Mouse (Mus musculus): Measurements from ENCODE around the gene Gm44503. TPM values are rescaled to one million over a fixed set of nuclear protein-coding genes. Genes with fewer than 3 reads are reported as not detected.

The Gm44503 gene
- polyA plus RNA-seq, 1 experiment from 2014 or later: not detected

DNA sequence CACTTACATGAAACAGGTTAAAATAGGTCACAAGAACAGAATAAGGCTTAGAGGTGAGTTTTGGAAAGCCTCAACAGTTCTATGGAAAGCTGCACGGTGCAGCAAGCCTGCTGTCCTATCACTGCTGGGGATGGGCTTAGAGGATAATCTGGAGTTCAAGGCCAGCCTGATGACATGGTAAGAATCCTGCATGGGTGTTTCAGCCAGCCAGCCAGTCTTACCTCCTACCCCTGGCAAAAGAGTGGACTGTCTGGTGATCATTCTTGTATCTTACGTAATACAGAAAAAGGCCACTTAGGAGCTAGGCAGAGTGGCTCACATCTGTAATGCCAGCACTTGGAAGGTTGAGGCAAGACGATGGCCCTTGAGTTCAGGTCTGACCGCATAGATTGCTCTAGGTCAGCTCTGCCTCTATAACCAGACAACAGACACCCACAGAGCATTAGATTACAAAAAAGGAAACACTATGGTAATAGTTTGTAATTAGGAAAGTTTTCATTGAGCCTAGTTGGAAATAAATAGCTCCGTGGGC lies 62.0 kb downstream of the Gm44503 start:
- ATAC-seq (replicated peaks; ENCODE audit: insufficient number of reproducible peaks, low FRiP score, low TSS enrichment): no peak
- H3K27ac ChIP-seq (ENCODE audit: low read depth, low read length): no peak overlapping the region
- no peak overlapping the region for H3K4me2 ChIP-seq
- H3K4me1 ChIP-seq (ENCODE audit: control insufficient read depth, insufficient read depth, low read length): no peaks in the 10 kb centered on the region
- 90% methylated on average over 5 of the region's 5 CpGs for WGBS (ENCODE audit: insufficient replicate concordance)
- H3K27me3 ChIP-seq (ENCODE audit: control insufficient read depth, insufficient read depth, low read length): no peaks in the 10 kb centered on the region
- no peak overlapping the region for H3K4me3 ChIP-seq (ENCODE audit: low read depth, low read length)
- peaks cover 10% of the 10 kb centered on the region; the same call in 1 of the 2 replicates for H3K36me3 ChIP-seq (ENCODE audit: control insufficient read depth, insufficient read depth, low read length)
- no peak overlapping the region for H3K9ac ChIP-seq (ENCODE audit: low read depth, low read length)
- H3K9me3 ChIP-seq (replicated peaks; ENCODE audit: control insufficient read depth, low read length): no peaks in the 10 kb centered on the region

DNA sequence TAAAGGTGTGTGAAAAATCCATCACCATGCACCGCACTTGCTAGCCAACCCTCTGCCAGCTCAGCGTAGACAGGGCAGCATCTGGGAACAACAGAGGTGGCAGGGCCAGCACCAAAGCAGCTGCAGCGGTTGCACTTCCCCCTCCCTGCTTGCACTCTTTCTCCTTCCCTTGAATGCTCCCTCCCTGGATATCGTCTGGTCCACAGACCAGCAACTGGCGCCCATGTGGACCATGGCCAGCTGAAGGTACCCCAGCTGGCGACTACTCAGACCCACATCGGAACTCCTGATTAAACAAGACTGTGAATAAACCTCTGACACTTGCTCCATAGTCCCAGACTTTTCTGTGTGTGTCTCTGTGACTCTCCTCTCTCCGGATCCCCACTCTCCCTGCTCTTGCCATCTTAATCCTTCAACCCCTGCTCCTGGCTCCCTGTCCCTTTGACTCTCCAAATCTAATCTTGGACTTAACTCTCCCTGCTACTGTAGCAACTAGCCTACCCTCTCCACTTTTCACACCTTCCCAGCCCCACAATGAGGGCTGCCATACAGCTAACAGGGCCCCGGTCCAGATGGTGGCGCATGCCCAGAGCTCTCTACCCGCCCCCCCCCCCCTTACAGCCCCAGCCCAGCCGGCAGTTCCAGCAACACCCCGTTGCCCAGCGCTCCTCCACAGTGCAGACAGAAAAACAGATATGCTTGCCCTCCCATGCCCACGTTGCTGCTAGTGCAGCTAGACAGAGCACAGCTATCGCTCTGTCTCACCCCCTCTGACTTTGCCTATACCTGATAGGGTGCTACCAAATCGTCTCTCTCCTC lies 67.4 kb downstream of the Gm44503 start:
- Histone ChIP-seq H3K4me1 (ENCODE audit: control insufficient read depth, insufficient read depth, low read length) (no peaks in the 10 kb centered on the region), H3K4me3 (ENCODE audit: low read depth, low read length) (no peak overlapping the region), H3K4me2 (peak overlapping the region; percentile 33), H3K27me3 (ENCODE audit: control insufficient read depth, insufficient read depth, low read length) (no peaks in the 10 kb centered on the region), H3K9me3 (replicated peaks; ENCODE audit: control insufficient read depth, low read length) (no peaks in the 10 kb centered on the region), H3K27ac (ENCODE audit: low read depth, low read length) (peak overlapping the region; percentile 3; the same call in 1 of the 2 replicates), H3K9ac (ENCODE audit: low read depth, low read length) (no peak overlapping the region), H3K36me3 (ENCODE audit: control insufficient read depth, insufficient read depth, low read length) (no peaks in the 10 kb centered on the region)
- WGBS (ENCODE audit: insufficient replicate concordance): 15% methylated on average over 17 of the region's 17 CpGs
- ATAC-seq (replicated peaks; ENCODE audit: insufficient number of reproducible peaks, low FRiP score, low TSS enrichment): peak; percentile 67

DNA sequence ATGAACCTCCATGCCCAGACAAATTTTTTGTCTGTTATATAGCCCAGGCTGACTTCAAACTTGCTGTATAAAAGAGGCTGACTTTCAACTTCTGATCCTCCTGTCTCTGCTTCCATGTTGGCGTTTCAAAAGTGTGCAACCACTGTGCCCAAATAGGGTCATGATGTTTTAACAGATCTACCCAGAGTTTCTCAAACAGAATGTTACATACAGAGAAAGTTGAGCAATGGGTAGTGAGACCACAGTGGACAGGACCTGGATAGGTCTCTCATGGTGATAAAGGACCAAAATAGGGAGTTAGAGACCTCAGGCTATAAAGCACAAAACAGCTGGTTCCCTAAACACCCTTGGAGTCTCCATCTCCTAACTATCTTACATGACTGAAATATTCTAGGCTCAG lies 71.8 kb downstream of the Gm44503 start:
- peaks cover 3% of the 10 kb centered on the region; the same call in 1 of the 2 replicates for H3K36me3 ChIP-seq (ENCODE audit: control insufficient read depth, insufficient read depth, low read length)

DNA sequence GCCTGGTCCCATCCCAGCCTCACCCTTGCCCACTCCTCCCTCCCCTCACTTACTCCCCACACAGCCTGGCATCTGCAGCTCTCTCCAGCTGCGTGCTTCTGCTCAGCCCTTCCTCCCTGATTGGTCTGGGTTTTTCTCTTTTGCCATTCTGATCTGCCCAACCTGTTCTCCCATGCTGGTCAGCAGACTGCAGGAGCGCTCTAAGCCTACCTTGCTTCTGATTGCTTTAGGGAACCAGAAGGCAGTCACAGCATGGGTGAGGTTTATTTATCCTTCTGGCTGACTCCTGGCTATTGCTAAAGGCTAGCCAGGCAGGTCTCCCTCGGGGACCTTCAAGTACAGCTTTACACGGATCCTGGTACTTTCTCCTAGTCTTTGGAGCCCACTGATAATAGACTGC lies 72.8 kb downstream of the Gm44503 start:
- peaks cover 3% of the 10 kb centered on the region; the same call in 1 of the 2 replicates for H3K36me3 ChIP-seq (ENCODE audit: control insufficient read depth, insufficient read depth, low read length)
- WGBS (ENCODE audit: insufficient replicate concordance): 53% methylated on average over 4 of the region's 4 CpGs
- no peaks in the 10 kb centered on the region for H3K27me3 ChIP-seq (ENCODE audit: control insufficient read depth, insufficient read depth, low read length)
- no peaks in the 10 kb centered on the region for H3K4me1 ChIP-seq (ENCODE audit: control insufficient read depth, insufficient read depth, low read length)
- no peak overlapping the region for H3K4me2 ChIP-seq
- no peak overlapping the region for H3K4me3 ChIP-seq (ENCODE audit: low read depth, low read length)
- no peak for ATAC-seq (replicated peaks; ENCODE audit: insufficient number of reproducible peaks, low FRiP score, low TSS enrichment)
- no peak overlapping the region for H3K27ac ChIP-seq (ENCODE audit: low read depth, low read length)
- no peak overlapping the region for H3K9ac ChIP-seq (ENCODE audit: low read depth, low read length)
- H3K9me3 ChIP-seq (replicated peaks; ENCODE audit: control insufficient read depth, low read length): no peaks in the 10 kb centered on the region

More for the DNA sequence above, 71.8 kb downstream of the Gm44503 start:
- no peak overlapping the region for H3K4me2 ChIP-seq
- H3K4me1 ChIP-seq (ENCODE audit: control insufficient read depth, insufficient read depth, low read length): no peaks in the 10 kb centered on the region
- no peak overlapping the region for H3K4me3 ChIP-seq (ENCODE audit: low read depth, low read length)
- no peak overlapping the region for H3K9ac ChIP-seq (ENCODE audit: low read depth, low read length)
- WGBS (ENCODE audit: insufficient replicate concordance): 93% methylated on average over 1 of the region's 1 CpGs
- H3K27ac ChIP-seq (ENCODE audit: low read depth, low read length): no peak overlapping the region
- ATAC-seq (replicated peaks; ENCODE audit: insufficient number of reproducible peaks, low FRiP score, low TSS enrichment): no peak
- H3K27me3 ChIP-seq (ENCODE audit: control insufficient read depth, insufficient read depth, low read length): no peaks in the 10 kb centered on the region
- no peaks in the 10 kb centered on the region for H3K9me3 ChIP-seq (replicated peaks; ENCODE audit: control insufficient read depth, low read length)

DNA sequence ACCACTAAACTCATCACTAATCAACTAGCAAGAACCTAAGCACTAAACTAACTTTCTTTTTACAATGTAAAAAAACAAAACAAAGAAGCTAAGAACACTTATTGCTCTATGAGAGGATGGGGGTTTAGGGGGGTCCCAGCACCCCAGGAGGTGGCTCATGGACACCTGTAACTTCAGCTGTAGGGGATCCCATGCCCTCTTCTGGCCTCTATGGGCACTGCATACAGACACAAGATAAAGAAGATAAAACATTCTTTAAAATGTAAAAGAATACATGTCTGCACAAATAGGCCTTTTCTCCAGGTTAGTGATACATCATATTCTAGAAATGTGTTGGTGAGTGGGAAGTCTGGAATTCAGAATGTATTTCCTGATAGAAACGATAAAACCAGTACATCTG lies 74.8 kb downstream of the Gm44503 start:
- Histone ChIP-seq H3K36me3 (ENCODE audit: control insufficient read depth, insufficient read depth, low read length) (peaks cover 3% of the 10 kb centered on the region; the same call in 1 of the 2 replicates), H3K9me3 (replicated peaks; ENCODE audit: control insufficient read depth, low read length) (no peaks in the 10 kb centered on the region), H3K4me1 (ENCODE audit: control insufficient read depth, insufficient read depth, low read length) (0 out of 2 replicates have a peak, but pooled peaks cover under 1% of the 10 kb centered on the region), H3K27me3 (ENCODE audit: control insufficient read depth, insufficient read depth, low read length) (no peaks in the 10 kb centered on the region), H3K4me3 (ENCODE audit: low read depth, low read length) (no peak overlapping the region), H3K4me2 (no peak overlapping the region), H3K9ac (ENCODE audit: low read depth, low read length) (no peak overlapping the region), H3K27ac (ENCODE audit: low read depth, low read length) (no peak overlapping the region)
- 91% methylated on average over 1 of the region's 1 CpGs for WGBS (ENCODE audit: insufficient replicate concordance)
- ATAC-seq (replicated peaks; ENCODE audit: insufficient number of reproducible peaks, low FRiP score, low TSS enrichment): no peak

DNA sequence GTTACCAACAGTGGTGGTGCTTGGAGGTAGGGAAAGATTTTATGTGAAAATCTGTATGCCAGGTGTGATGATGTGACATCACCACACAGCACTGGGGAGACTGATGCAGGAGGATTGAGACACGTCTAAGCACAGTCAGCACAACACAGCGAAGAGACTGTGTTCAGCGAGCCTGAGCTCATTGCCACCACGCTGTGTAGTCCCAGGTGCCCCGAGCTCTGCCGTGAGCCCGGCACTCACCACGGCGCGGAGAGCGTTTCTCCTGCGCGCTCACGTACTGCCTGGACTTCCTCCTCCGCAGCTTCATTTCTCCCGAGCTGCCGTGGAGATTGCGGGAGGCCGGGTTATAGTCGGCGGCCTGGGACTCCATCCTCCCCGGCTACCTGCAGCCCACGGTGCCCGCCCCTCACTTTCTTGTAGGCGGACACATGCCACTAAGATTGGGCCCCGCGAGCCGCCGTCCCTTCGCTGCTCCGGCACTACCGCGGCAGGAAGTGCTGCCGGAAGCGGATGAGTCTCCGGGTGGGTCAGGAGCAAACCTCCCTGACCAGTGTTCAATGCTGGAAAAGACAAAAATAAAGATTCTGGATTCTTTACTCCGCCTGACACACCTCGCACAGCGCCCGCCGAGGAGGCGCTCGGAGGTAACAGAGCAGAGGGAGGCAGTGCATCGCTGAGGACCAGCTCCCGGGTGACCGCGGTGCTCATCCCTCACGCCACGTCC lies 80.7 kb downstream of the Gm44503 start:
- H3K27ac ChIP-seq (ENCODE audit: low read depth, low read length): peak overlapping the region; percentile 41; the same call in 1 of the 2 replicates
- H3K27me3 ChIP-seq (ENCODE audit: control insufficient read depth, insufficient read depth, low read length): no peaks in the 10 kb centered on the region
- H3K4me2 ChIP-seq: peak overlapping the region; percentile 78
- no peaks in the 10 kb centered on the region for H3K9me3 ChIP-seq (replicated peaks; ENCODE audit: control insufficient read depth, low read length)
- WGBS (ENCODE audit: insufficient replicate concordance): under 1% methylated on average over 49 of the region's 49 CpGs
- ATAC-seq (replicated peaks; ENCODE audit: insufficient number of reproducible peaks, low FRiP score, low TSS enrichment): peak; percentile 80
- H3K9ac ChIP-seq (ENCODE audit: low read depth, low read length): peak overlapping the region; percentile 73
- peaks cover 7% of the 10 kb centered on the region for H3K4me1 ChIP-seq (ENCODE audit: control insufficient read depth, insufficient read depth, low read length)
- no peaks in the 10 kb centered on the region for H3K36me3 ChIP-seq (ENCODE audit: control insufficient read depth, insufficient read depth, low read length)
- H3K4me3 ChIP-seq (ENCODE audit: low read depth, low read length): peak overlapping the region; percentile 66

DNA sequence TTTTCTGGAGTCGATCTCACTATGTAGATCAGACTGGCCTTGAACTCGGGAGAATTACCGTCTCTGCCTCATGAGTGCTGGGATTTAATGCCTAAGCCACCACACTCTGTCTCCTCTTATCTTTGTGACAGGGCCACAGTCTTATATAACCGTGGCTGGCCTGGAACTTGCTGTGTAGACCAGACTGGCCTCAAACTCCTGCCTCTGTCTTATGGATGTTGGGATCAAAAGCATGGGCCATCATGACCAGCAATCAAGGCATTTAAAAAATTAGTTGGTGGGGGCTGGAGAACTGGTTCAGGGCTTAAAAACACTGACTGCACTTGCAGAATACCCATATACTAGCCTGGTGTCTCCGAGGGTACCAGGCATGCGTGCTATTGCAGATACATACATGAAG lies 81.4 kb downstream of the Gm44503 start, which contains the start of gene Pigb:
TSS of gene Pigb (minus strand) at position 299 of the 400 bp plus-strand sequence.
- Histone ChIP-seq H3K27me3 (ENCODE audit: control insufficient read depth, insufficient read depth, low read length) (no peaks in the 10 kb centered on the region), H3K9me3 (replicated peaks; ENCODE audit: control insufficient read depth, low read length) (no peaks in the 10 kb centered on the region), H3K9ac (ENCODE audit: low read depth, low read length) (peak within 1 kb of the TSS; percentile 73), H3K27ac (ENCODE audit: low read depth, low read length) (peak within 1 kb of the TSS; percentile 41; the same call in 1 of the 2 replicates), H3K4me1 (ENCODE audit: control insufficient read depth, insufficient read depth, low read length) (peaks cover 7% of the 10 kb centered on the region), H3K36me3 (ENCODE audit: control insufficient read depth, insufficient read depth, low read length) (no peaks in the 10 kb centered on the region), H3K4me3 (ENCODE audit: low read depth, low read length) (peak within 1 kb of the TSS; percentile 66), H3K4me2 (peak within 1 kb of the TSS; percentile 78)
- no peak for ATAC-seq (replicated peaks; ENCODE audit: insufficient number of reproducible peaks, low FRiP score, low TSS enrichment)
- WGBS (ENCODE audit: insufficient replicate concordance): 28% methylated on average over 6 of the region's 6 CpGs

Measured in heart, embryonic 11.5 days (tissue).